Mouse (Mus musculus) olfactory bulb, adult 2 months (tissue): ENCODE results near the gene Pxmp2.

Source experiments
- CTCF ChIP-seq: fragments of 200-500 bp; IDR thresholded peaks from 2 replicates; pipeline ENCODE4 v1.5.1; 2012; ENCODE audit warnings: low read depth, mild to moderate bottlenecking, low read length, moderate library complexity; ENCODE audit not compliant: insufficient read depth
- POLR2A ChIP-seq: fragments of 200-500 bp; IDR thresholded peaks from 2 replicates; pipeline ENCODE4 v1.6.1; 2012; ENCODE audit warnings: mild to moderate bottlenecking, low read depth, low read length, moderate library complexity; ENCODE audit not compliant: insufficient read depth

DNA sequence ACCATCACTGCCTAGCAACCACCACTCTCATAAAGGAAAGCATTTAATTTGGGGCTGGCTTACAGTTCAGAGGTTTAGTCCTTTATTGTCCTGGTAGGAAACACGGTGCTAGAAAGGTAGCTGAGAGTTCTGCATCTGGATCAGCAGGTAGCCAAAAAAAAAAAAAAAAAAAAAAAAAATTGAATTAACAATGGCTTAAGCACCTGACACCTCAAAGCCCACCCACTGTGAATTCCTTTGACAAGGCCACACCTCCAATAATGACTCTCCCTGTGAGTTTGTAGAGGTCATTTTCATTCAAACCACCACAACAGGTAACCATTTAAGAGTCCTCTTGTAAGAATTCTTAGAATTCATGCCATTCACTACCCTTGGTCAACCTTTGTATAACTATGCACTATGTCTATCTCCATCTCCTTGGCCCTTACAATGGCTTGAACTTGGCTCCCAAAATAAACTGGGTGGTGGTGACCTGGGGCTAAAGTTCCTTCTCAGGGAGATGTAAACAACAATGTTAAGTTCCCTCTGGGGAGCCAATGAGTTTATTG lies 58.6 kb downstream of the Pxmp2 start:
- no peak for TF ChIP-seq CTCF
- TF ChIP-seq POLR2A = no peak
